ENCODE assay signal across 18 mouse cellular contexts in genomic region chr17:45784905-45785304, GRCm38 (mm10). TPM values are rescaled to one million over a fixed set of nuclear protein-coding genes. Genes with fewer than 3 reads are reported as not detected.
"Had no signal": no experiment of that assay in that cellular context is flagged by ENCODE, and none has a peak within 500 bp of the region (broad histone marks: within the 10 kb centered on the region; RNA-seq: fewer than 3 reads in every experiment).

No protein-coding gene starts in this region.

- H3K4me2 ChIP-seq: limb, embryonic 12.5 days; midbrain, embryonic 12.5 days; neural tube, embryonic 13.5 days had no signal

- H3K27ac ChIP-seq: hindbrain, postnatal 0 days; limb, embryonic 12.5 days; liver, embryonic 14.5 days; macrophage; midbrain, embryonic 12.5 days; neural tube, embryonic 13.5 days had no signal

- H3K4me1 ChIP-seq: neural tube, embryonic 13.5 days had no signal

- ATAC-seq: hindbrain, postnatal 0 days; midbrain, embryonic 16.5 days had no signal

- H3K9ac ChIP-seq: limb, embryonic 12.5 days; liver, embryonic 14.5 days; midbrain, embryonic 12.5 days; neural tube, embryonic 13.5 days had no signal

- DNase-seq: kidney, adult 8-10 months; kidney, postnatal 10 days; liver; lung, adult 2 months; thymus, postnatal 36 days had no signal

- H3K4me3 ChIP-seq: limb, embryonic 12.5 days; megakaryocyte, embryonic 14.5 days; midbrain, embryonic 12.5 days; neural tube, embryonic 13.5 days had no signal

- H3K9me3 ChIP-seq: limb, embryonic 12.5 days; megakaryocyte, embryonic 14.5 days; midbrain, embryonic 12.5 days; neural tube, embryonic 13.5 days had no signal

- H3K36me3 ChIP-seq: limb, embryonic 12.5 days; midbrain, embryonic 12.5 days; neural tube, embryonic 13.5 days had no signal

- H3K27me3 ChIP-seq: limb, embryonic 12.5 days; neural tube, embryonic 13.5 days had no signal

RNA-seq across cellular contexts. Expression of gene 1600014C23Rik, which starts 51.3 kb away (rescaled TPM):
- total RNA-seq: hindbrain, postnatal 0 days; layer of hippocampus, adult 18-20 months; layer of hippocampus, postnatal 10 days; left cerebral cortex, postnatal 36 days had no signal
- polyA plus RNA-seq: intestine, embryonic 14.5 days; limb, embryonic 12.5 days; liver, embryonic 14.5 days; lung, adult 2 months; macrophage; midbrain, embryonic 12.5 days; midbrain, embryonic 16.5 days; neural tube, embryonic 13.5 days; thymus, postnatal 0 days had no signal
